Mouse (Mus musculus) neural tube, embryonic 10.5 days (tissue): ENCODE measurements around the gene Dcaf11.

Source experiments
- DNase-seq: peaks from one replicate; pipeline ENCODE4 v3.0.0-alpha.2; 2017; ENCODE audit warnings: low spot score; ENCODE audit errors: extremely low spot score

Dcaf11 gene

DNA sequence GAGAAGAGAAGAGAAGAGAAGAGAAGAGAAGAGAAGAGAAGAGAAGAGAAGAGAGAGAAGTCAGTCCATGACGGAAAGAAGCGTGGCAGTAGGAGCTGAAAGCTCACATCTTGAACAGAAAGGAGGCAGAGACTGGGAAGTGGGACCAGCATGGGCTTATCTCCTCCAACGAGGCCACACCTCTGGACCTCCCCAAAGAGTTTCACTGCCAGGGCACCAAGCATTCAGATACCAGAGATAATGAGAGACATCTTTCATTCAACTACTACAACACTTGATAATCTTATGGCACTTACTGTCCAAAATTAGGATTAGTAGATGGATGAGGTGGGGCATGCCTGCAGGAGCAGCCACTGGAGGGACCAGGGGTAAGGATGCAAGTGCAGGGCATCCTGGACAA, 4.0 kb upstream of the Dcaf11 start:
- no peak for DNase-seq

GRCm38 (mm10) chr14:55557003-55557402, 2.8 kb upstream of the Dcaf11 start:
- peak; percentile 61 for DNase-seq

DNA sequence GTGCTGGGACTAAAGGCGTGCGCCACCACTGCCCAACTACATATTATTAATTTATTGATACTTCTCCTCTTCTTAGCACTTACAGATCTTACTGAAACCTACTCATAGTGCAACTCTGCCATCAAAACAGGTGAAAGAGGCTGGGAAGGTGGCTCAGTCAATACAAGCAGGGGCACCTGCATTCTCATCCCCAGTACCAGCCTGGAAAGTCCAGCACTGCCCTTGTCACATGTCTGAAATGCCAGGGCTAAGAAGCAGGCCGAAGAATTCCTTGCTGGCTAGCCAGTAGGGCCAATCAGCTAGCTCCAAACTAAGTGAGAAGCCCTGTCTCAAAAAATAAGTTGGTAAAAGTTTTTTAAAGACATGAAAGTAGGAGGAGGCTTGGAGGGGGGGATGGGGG, 2.2 kb upstream of the Dcaf11 start:
- DNase-seq: no peak

- DNase-seq: no peak
Measured at GRCm38 (mm10) chr14:55558740-55559448, 912 bp upstream of the Dcaf11 start.

- peak; percentile 98 for DNase-seq
Measured at GRCm38 (mm10) chr14:55560202-55561073, 632 bp downstream of the Dcaf11 start, which contains the start of gene A730061H03Rik. A730061H03Rik (minus strand) TSS chr14:55560406.

- DNase-seq: no peak
Measured at GRCm38 (mm10) chr14:55561860-55562259, 2.1 kb downstream of the Dcaf11 start.

- no peak for DNase-seq
Measured at GRCm38 (mm10) chr14:55563249-55563648, 3.4 kb downstream of the Dcaf11 start.

GRCm38 (mm10) chr14:55565748-55566147, 5.9 kb downstream of the Dcaf11 start:
- DNase-seq: no peak

- no peak for DNase-seq
Measured at GRCm38 (mm10) chr14:55567496-55567895, 7.7 kb downstream of the Dcaf11 start.

- no peak for DNase-seq
Measured at GRCm38 (mm10) chr14:55570588-55570987, 10.8 kb downstream of the Dcaf11 start.

DNA sequence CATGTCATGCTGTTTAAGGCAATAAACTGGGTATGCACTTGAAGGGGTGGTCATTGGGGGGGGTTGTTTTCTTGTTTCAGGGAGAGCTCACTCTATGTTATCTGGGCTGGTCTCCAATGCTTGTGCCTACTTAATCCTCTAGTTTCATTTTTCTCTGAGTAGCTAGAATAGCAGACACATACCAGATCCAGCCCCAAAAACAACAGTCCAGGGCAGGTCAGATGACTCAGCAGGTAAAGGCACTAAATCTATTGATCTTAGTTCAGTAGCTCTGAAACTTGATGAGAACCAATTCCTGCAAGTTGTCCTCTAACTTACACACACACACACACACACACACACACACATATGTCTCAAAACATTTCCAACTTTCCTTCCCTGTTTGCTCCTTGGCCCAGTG, 12.0 kb downstream of the Dcaf11 start:
- no peak for DNase-seq

GRCm38 (mm10) chr14:55575302-55575701, 15.5 kb downstream of the Dcaf11 start, which contains the start of gene Fitm1:
Fitm1 (plus strand) TSS chr14:55575617.
- no peak for DNase-seq

GRCm38 (mm10) chr14:55575711-55576110, 15.9 kb downstream of the Dcaf11 start:
- no peak for DNase-seq

DNA sequence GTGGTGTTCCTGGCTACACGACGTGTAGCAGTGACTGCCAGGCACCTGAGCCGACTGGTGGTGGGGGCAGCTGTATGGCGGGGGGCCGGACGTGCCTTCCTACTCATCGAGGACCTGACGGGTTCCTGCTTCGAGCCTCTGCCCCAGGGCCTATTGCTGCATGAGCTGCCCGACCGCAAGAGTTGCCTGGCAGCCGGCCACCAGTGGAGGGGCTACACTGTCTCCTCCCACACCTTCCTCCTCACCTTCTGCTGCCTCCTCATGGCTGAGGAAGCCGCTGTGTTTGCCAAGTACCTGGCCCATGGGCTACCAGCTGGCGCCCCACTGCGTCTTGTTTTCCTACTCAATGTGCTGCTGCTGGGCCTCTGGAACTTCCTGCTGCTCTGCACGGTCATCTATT, 16.6 kb downstream of the Dcaf11 start:
- no peak for DNase-seq

DNA sequence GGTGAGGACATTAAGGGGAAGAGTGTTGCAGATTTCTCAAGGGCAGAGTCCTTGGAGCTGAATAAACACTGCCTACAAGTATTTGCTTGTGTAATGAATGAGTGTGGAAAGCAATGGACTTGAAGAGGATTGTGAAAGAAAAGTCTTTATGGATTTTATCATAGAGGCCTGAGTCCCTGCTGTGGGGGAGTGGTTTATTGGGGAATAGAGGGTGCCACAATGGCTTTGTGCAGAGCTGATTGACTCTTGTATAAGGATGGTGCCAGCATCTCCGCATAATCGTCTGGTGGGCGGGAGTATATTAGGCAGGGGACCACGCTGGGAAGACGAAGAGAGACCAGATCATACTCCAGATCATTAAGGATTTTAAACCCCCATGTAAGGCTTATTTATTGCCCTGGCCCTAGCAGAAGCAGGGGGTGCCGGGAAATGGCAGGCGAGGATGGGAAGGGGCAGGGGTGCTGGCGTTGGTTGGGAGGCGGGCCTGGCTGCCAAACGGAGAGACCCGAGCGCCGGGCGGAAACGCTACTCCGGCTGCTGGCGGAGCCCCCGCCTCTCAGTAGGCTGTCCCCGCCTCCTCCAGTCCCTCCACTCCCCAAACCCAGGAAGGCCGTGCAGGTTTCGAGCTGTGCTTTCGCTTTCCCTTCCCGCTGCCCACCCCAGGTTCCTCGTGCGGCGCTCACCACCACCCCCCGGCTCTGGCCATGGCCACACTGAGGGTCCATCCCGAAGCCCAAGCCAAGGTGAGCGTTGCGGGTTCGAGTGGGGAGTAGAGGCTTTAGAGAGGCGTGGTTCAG, 18.3 kb downstream of the Dcaf11 start, which contains the start of gene Psme1:
Psme1 (plus strand) TSS at position 253 of the 797 bp plus-strand sequence.
- peak; percentile 74 for DNase-seq

DNA sequence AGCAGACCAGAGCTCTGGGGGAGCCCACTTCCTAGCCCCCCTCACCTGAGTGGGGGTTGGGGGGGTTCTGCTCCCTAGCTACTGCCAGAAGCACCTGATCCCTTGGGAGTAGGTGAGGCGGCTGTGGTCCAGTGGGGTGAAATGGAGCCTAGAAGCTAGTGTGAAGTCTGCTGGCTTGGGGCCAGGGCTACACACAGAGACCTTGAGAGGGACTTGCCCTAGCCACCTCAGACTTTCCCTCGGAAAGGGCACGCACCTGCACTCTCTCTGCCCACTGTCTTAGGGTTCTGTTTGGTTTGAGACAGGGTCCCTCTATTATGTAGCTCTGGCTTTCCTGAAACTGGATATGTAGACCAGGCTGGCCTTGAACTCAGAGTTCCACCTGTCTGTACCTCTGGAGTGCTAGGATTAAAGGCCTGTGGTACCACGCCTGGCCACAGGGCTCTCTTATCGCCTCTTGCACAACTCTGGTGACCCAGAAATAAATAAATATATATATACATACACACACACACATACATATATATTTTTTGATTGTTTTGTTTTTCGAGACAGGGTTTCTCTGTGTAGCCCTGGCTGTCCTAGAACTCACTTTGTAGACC, 19.0 kb downstream of the Dcaf11 start:
- no peak for DNase-seq

DNA sequence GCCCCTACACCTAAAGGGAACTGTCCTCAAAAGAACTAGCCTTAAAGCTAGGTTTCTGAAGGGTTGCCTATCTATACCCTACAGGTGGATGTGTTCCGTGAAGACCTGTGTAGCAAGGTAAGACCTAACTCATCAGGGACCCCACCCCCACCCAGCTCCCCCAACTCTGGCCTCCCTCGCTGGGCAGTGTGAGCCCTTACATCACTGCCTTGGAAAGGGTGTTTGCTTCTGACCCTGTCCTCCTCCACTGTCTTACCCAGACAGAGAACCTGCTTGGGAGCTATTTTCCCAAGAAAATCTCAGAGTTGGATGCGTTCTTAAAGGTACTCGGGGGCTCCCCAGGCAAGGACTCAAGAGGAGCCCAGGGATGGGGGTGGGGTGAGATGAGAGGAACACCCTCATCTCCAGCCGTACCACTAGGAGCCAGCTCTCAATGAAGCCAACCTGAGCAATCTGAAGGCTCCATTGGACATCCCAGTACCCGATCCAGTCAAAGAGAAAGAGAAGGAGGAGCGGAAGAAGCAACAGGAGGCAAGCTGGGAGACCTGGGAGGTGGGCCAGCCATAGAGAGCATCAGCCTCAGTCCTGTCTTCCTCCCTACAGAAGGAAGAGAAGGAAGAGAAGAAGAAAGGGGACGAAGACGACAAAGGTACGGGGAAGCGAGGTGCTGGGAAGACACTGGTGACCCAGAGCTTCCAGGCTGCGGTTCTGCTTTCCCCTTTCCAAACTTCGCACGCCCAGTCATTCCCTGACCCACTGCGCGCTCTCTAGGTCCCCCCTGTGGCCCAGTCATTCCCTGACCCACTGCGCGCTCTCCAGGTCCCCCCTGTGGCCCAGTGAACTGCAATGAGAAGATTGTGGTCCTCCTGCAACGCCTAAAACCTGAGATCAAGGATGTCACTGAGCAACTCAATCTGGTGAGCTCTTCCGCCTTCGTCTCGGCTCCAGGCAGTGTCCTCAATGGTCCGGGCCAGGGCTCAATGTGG, 20.0 kb downstream of the Dcaf11 start:
- no peak for DNase-seq

DNA sequence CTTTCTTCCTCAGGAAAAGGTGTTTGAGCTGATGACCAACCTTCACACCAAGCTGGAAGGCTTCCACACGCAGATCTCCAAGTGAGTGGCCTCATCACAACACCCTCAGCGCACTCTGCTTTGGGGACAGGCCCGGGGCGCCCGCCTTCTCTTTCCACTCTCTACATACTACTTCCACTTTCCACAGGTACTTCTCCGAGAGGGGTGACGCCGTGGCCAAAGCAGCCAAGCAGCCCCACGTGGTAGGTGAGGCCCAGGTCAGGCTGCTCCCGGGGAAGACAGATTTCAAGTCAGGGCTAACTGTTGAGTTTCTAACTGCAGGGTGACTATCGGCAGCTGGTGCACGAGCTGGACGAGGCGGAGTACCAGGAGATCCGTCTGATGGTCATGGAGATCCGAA, 20.9 kb downstream of the Dcaf11 start:
- no peak for DNase-seq

DNA sequence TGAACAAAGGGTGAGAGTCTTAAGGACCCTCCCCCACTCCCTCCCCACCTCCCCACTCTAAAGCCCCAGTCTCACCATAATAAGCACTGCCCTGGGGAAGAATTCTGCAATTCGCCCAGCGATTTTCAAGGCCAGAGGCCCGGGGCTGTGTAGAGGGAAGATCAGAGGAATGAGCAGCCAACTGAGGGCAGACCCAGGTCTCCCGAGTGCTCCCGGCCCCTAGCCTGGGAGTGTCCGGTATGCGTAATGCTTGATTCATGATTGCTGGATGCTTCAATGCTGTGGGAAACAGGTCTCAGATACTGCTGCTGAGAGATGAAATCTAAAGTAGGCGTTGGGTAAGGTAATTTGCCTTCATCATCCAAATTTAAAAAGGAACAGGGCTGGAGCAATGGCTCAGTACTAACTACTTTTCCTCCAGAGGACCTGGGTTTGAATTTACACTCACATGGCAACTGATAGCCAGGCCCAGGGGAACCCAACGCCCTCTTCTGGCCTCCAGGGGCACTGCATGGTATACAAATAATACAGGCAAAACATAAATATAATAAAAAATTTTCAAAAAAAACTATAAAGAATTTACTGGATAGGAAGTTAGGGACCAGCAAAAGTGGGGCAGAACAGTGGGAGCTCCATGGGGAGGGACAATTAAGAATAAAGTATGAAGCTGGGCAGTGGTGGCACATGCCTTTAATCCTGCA, 22.3 kb downstream of the Dcaf11 start:
- DNase-seq: no peak
